Mouse (Mus musculus): ENCODE results near the gene Pde10a. TPM values are rescaled to one million over a fixed set of nuclear protein-coding genes. Genes with fewer than 3 reads are reported as not detected.

Gene Pde10a
- polyA plus RNA-seq, 1 experiment, result 3.9 TPM

- TF ChIP-seq FLI1 (IDR thresholded peaks at IDR 0.05; ENCODE audit: low read length) (no peak), GATA1 (IDR thresholded peaks at IDR 0.05; ENCODE audit: borderline replicate concordance, low read length) (no peak)
- Histone ChIP-seq H3K36me3 (replicated peaks; ENCODE audit: low read length) (peaks cover 88% of the 10 kb centered on the region), H3K4me3 (replicated peaks) (no peak overlapping the region), H3K9me3 (no peaks in the 10 kb centered on the region), H3K4me1 (no peaks in the 10 kb centered on the region), H3K27me3 (replicated peaks) (no peaks in the 10 kb centered on the region)
These were observed 440.0 kb downstream of the Pde10a start for GRCm38 (mm10) chr17:8965177-8965576.

GRCm38 (mm10) chr17:8972152-8972854 is 447.1 kb downstream of the Pde10a start:
- H3K36me3 ChIP-seq (replicated peaks; ENCODE audit: low read length), result peaks cover 81% of the 10 kb centered on the region
- TF ChIP-seq FLI1 (IDR thresholded peaks at IDR 0.05; ENCODE audit: low read length), result no peak
- TF ChIP-seq GATA1 (IDR thresholded peaks at IDR 0.05; ENCODE audit: borderline replicate concordance, low read length), result no peak
- peaks cover 4% of the 10 kb centered on the region for H3K27me3 ChIP-seq (replicated peaks)
- 0 out of 2 replicates have a peak, but pooled peaks cover 4% of the 10 kb centered on the region for H3K4me1 ChIP-seq
- no peaks in the 10 kb centered on the region for H3K9me3 ChIP-seq
- H3K4me3 ChIP-seq (replicated peaks), result no peak overlapping the region

- H3K9me3 ChIP-seq, result no peaks in the 10 kb centered on the region
- 0 out of 2 replicates have a peak, but pooled peaks cover 4% of the 10 kb centered on the region for H3K4me1 ChIP-seq
- TF ChIP-seq FLI1 (IDR thresholded peaks at IDR 0.05; ENCODE audit: low read length) (no peak), GATA1 (IDR thresholded peaks at IDR 0.05; ENCODE audit: borderline replicate concordance, low read length) (no peak)
- H3K4me3 ChIP-seq (replicated peaks), result no peak overlapping the region
- peaks cover 4% of the 10 kb centered on the region for H3K27me3 ChIP-seq (replicated peaks)
- H3K36me3 ChIP-seq (replicated peaks; ENCODE audit: low read length), result peaks cover 82% of the 10 kb centered on the region
These were observed 448.2 kb downstream of the Pde10a start for GRCm38 (mm10) chr17:8973331-8973730.

GRCm38 (mm10) chr17:8974423-8974822 is 449.3 kb downstream of the Pde10a start:
- Histone ChIP-seq H3K36me3 (replicated peaks; ENCODE audit: low read length) (peaks cover 81% of the 10 kb centered on the region), H3K9me3 (no peaks in the 10 kb centered on the region), H3K27me3 (replicated peaks) (peaks cover 4% of the 10 kb centered on the region), H3K4me3 (replicated peaks) (no peak overlapping the region), H3K4me1 (0 out of 2 replicates have a peak, but pooled peaks cover 4% of the 10 kb centered on the region)
- no peak for TF ChIP-seq FLI1 (IDR thresholded peaks at IDR 0.05; ENCODE audit: low read length)
- no peak for TF ChIP-seq GATA1 (IDR thresholded peaks at IDR 0.05; ENCODE audit: borderline replicate concordance, low read length)

GRCm38 (mm10) chr17:8974823-8975397 is 449.7 kb downstream of the Pde10a start:
- Histone ChIP-seq H3K36me3 (replicated peaks; ENCODE audit: low read length) (peaks cover 81% of the 10 kb centered on the region), H3K4me1 (0 out of 2 replicates have a peak, but pooled peaks cover 4% of the 10 kb centered on the region), H3K27me3 (replicated peaks) (peaks cover 4% of the 10 kb centered on the region), H3K9me3 (no peaks in the 10 kb centered on the region), H3K4me3 (replicated peaks) (no peak overlapping the region)
- TF ChIP-seq GATA1 (IDR thresholded peaks at IDR 0.05; ENCODE audit: borderline replicate concordance, low read length) (no peak), FLI1 (IDR thresholded peaks at IDR 0.05; ENCODE audit: low read length) (no peak)

GRCm38 (mm10) chr17:8976745-8977144 is 451.6 kb downstream of the Pde10a start:
- Histone ChIP-seq H3K9me3 (no peaks in the 10 kb centered on the region), H3K4me3 (replicated peaks) (no peak overlapping the region), H3K36me3 (replicated peaks; ENCODE audit: low read length) (peaks cover 88% of the 10 kb centered on the region), H3K27me3 (replicated peaks) (peaks cover 4% of the 10 kb centered on the region), H3K4me1 (0 out of 2 replicates have a peak, but pooled peaks cover 4% of the 10 kb centered on the region)
- TF ChIP-seq GATA1 (IDR thresholded peaks at IDR 0.05; ENCODE audit: borderline replicate concordance, low read length) (no peak), FLI1 (IDR thresholded peaks at IDR 0.05; ENCODE audit: low read length) (no peak)

GRCm38 (mm10) chr17:8977271-8977670 is 452.1 kb downstream of the Pde10a start:
- no peaks in the 10 kb centered on the region for H3K9me3 ChIP-seq
- peaks cover 89% of the 10 kb centered on the region for H3K36me3 ChIP-seq (replicated peaks; ENCODE audit: low read length)
- H3K27me3 ChIP-seq (replicated peaks), result peaks cover 4% of the 10 kb centered on the region
- TF ChIP-seq GATA1 (IDR thresholded peaks at IDR 0.05; ENCODE audit: borderline replicate concordance, low read length) (no peak), FLI1 (IDR thresholded peaks at IDR 0.05; ENCODE audit: low read length) (no peak)
- H3K4me3 ChIP-seq (replicated peaks), result no peak overlapping the region
- H3K4me1 ChIP-seq, result 0 out of 2 replicates have a peak, but pooled peaks cover 4% of the 10 kb centered on the region

- TF ChIP-seq GATA1 (IDR thresholded peaks at IDR 0.05; ENCODE audit: borderline replicate concordance, low read length), result no peak
- no peak for TF ChIP-seq FLI1 (IDR thresholded peaks at IDR 0.05; ENCODE audit: low read length)
- no peaks in the 10 kb centered on the region for H3K9me3 ChIP-seq
- peaks cover 14% of the 10 kb centered on the region for H3K4me1 ChIP-seq
These were observed 458.4 kb downstream of the Pde10a start for GRCm38 (mm10) chr17:8983576-8983975.

GRCm38 (mm10) chr17:8985714-8986113 is 460.5 kb downstream of the Pde10a start:
- Histone ChIP-seq H3K36me3 (replicated peaks; ENCODE audit: low read length) (peaks cover 25% of the 10 kb centered on the region), H3K4me3 (replicated peaks) (no peak overlapping the region), H3K9me3 (no peaks in the 10 kb centered on the region), H3K4me1 (peaks cover 26% of the 10 kb centered on the region), H3K27me3 (replicated peaks) (no peaks in the 10 kb centered on the region)
- TF ChIP-seq FLI1 (IDR thresholded peaks at IDR 0.05; ENCODE audit: low read length), result no peak
- TF ChIP-seq GATA1 (IDR thresholded peaks at IDR 0.05; ENCODE audit: borderline replicate concordance, low read length), result no peak

More at GRCm38 (mm10) chr17:8983576-8983975, 458.4 kb downstream of the Pde10a start:
- H3K36me3 ChIP-seq (replicated peaks; ENCODE audit: low read length), result peaks cover 47% of the 10 kb centered on the region
- no peak overlapping the region for H3K4me3 ChIP-seq (replicated peaks)
- H3K27me3 ChIP-seq (replicated peaks), result no peaks in the 10 kb centered on the region

GRCm38 (mm10) chr17:8986551-8986950 is 461.4 kb downstream of the Pde10a start:
- Histone ChIP-seq H3K36me3 (replicated peaks; ENCODE audit: low read length) (peaks cover 17% of the 10 kb centered on the region), H3K27me3 (replicated peaks) (no peaks in the 10 kb centered on the region), H3K9me3 (no peaks in the 10 kb centered on the region), H3K4me3 (replicated peaks) (no peak overlapping the region), H3K4me1 (peaks cover 32% of the 10 kb centered on the region)
- no peak for TF ChIP-seq GATA1 (IDR thresholded peaks at IDR 0.05; ENCODE audit: borderline replicate concordance, low read length)
- TF ChIP-seq FLI1 (IDR thresholded peaks at IDR 0.05; ENCODE audit: low read length), result no peak

Measured in megakaryocyte, embryonic 14.5 days (primary cell).